Mouse (Mus musculus) midbrain, postnatal 0 days (tissue): ENCODE data around the gene Zfp526. TPM values are rescaled to one million over a fixed set of nuclear protein-coding genes. Genes with fewer than 3 reads are reported as not detected.

Experiments used
- ATAC-seq: fragments of 200-750 bp; cut with Nextera tagmentation; 2 replicates; pipeline ENCODE4 v1.8.0; 2017; ENCODE audit warnings: moderate number of reproducible peaks, mild to moderate bottlenecking, moderate TSS enrichment, moderate library complexity; ENCODE audit not compliant: low FRiP score
- DNase-seq: peaks from one replicate; pipeline ENCODE4 v3.0.0-alpha.2; 2015; ENCODE audit warnings: low spot score
- H3K27ac ChIP-seq: fragments of 300-500 bp; sonication (generic); 2 replicates; pipeline ENCODE4 v1.5.1; 2014; ENCODE audit warnings: low read depth, mild to moderate bottlenecking, low read length, mixed read lengths
- H3K27me3 ChIP-seq: fragments of 300-500 bp; sonication (generic); 2 replicates; pipeline ENCODE4 v1.6.1; 2014; ENCODE audit warnings: low read length, control low read depth, mixed read lengths; ENCODE audit not compliant: insufficient read depth
- H3K36me3 ChIP-seq: fragments of 300-500 bp; sonication (generic); 2 replicates; pipeline ENCODE4 v1.6.1; 2014; ENCODE audit warnings: low read length, control low read depth, mixed read lengths; ENCODE audit not compliant: insufficient read depth
- H3K4me1 ChIP-seq: fragments of 300-500 bp; sonication (generic); 2 replicates; pipeline ENCODE4 v1.6.1; 2014; ENCODE audit warnings: mild to moderate bottlenecking, control low read depth, antibody characterized with exemption, low read length, mixed read lengths; ENCODE audit not compliant: insufficient read depth
- H3K4me2 ChIP-seq: fragments of 300-500 bp; sonication (generic); 2 replicates; pipeline ENCODE4 v1.6.1; 2014; ENCODE audit warnings: low read depth, mild to moderate bottlenecking, low read length, mixed read lengths; ENCODE audit not compliant: poor library complexity, severe bottlenecking
- H3K4me3 ChIP-seq: fragments of 300-500 bp; sonication (generic); 2 replicates; pipeline ENCODE4 v1.5.1; 2014; ENCODE audit warnings: low read depth, mild to moderate bottlenecking, low read length, moderate library complexity
- H3K9ac ChIP-seq: fragments of 300-500 bp; sonication (generic); replicated peaks from 2 replicates; pipeline ENCODE4 v1.6.1; 2014; ENCODE audit warnings: mild to moderate bottlenecking, low read length, moderate library complexity, mixed read lengths; ENCODE audit not compliant: poor library complexity, severe bottlenecking
- H3K9me3 ChIP-seq: fragments of 300-500 bp; sonication (generic); 2 replicates; pipeline ENCODE4 v1.6.1; 2016; ENCODE audit warnings: low read length, control low read depth
- CTCF ChIP-seq: IDR thresholded peaks from 2 replicates; pipeline ENCODE4 v1.5.1; 2016; ENCODE audit warnings: antibody characterized with exemption, mild to moderate bottlenecking
- WGBS: fragments of 180-500 bp; shearing (Covaris S2); extraction: QIAGEN DNeasy Blood & Tissue Kit; methylation state at CpG from one replicate; pipeline ENCODE4 v1.1.7; 2014; 5-methylcytosine and 5-hydroxymethylcytosine counted together
- polyA plus RNA-seq: library from polyadenylated mRNA; unstranded; fragments of >200 nt; fragmentation: Nextera tagmentation; extraction: Ambion mirVana; gene quantifications from 2 replicates; pipeline ENCODE4 v1.2.1, GENCODE M21; 2015
- total RNA-seq: library from RNA; depleted of rRNA; stranded (reverse); fragments of >200 nt; gene quantifications from 2 replicates; pipeline ENCODE4 v1.2.3, GENCODE M21; 2014

The Zfp526 gene
- total and polyA plus RNA-seq, 2 experiments from 2014 or later: 0.94 to 9.5 TPM

- H3K4me1 ChIP-seq: peaks cover 12% of the 10 kb centered on the region
- H3K4me3 ChIP-seq: peak within 1 kb of the TSS; percentile 77
- under 1% methylated on average over 34 of the region's 56 CpGs for WGBS
- DNase-seq: peak; percentile 93
- H3K9me3 ChIP-seq: no peaks in the 10 kb centered on the region
- peaks cover 4% of the 10 kb centered on the region; the same call in 1 of the 2 replicates for H3K27me3 ChIP-seq
- peak within 1 kb of the TSS; percentile 95 for H3K9ac ChIP-seq
- peak within 1 kb of the TSS; percentile 66 for H3K4me2 ChIP-seq
- peak within 1 kb of the TSS; percentile 99 for H3K27ac ChIP-seq
- TF ChIP-seq CTCF: peak; percentile 67
- H3K36me3 ChIP-seq: no peaks in the 10 kb centered on the region
- peak; percentile 92 for ATAC-seq
Observed at GRCm38 (mm10) chr7:25179606-25180161, 41.5 kb upstream of the Zfp526 start, which contains the start of gene Pou2f2. Gene Pou2f2, minus strand, starts transcription at chr7:25179726.

GRCm38 (mm10) chr7:25180512-25180911, 40.7 kb upstream of the Zfp526 start:
- DNase-seq (no peak), ATAC-seq (no peak)
- Histone ChIP-seq H3K4me1 (peaks cover 8% of the 10 kb centered on the region), H3K36me3 (no peaks in the 10 kb centered on the region), H3K4me2 (peak overlapping the region; percentile 66), H3K27me3 (peaks cover 4% of the 10 kb centered on the region; the same call in 1 of the 2 replicates), H3K9me3 (no peaks in the 10 kb centered on the region), H3K4me3 (peak overlapping the region; percentile 77), H3K27ac (peak overlapping the region; percentile 99), H3K9ac (0 out of 2 replicates have a peak overlapping the region, but pooled peaks have one; percentile 95)
- TF ChIP-seq CTCF: no peak
- WGBS: 9% methylated on average over 6 of the region's 6 CpGs

- Histone ChIP-seq H3K36me3 (no peaks in the 10 kb centered on the region), H3K9me3 (no peaks in the 10 kb centered on the region), H3K27ac (no peak overlapping the region), H3K4me2 (peak overlapping the region; percentile 66), H3K9ac (no peak overlapping the region), H3K4me3 (peak overlapping the region; percentile 30), H3K27me3 (peaks cover 4% of the 10 kb centered on the region; the same call in 1 of the 2 replicates), H3K4me1 (peaks cover 6% of the 10 kb centered on the region)
- WGBS: under 1% methylated on average over 15 of the region's 15 CpGs
- peak; percentile 71 for TF ChIP-seq CTCF
- no peak for ATAC-seq
- DNase-seq: peak; percentile 28
Observed at GRCm38 (mm10) chr7:25181331-25181790, 39.9 kb upstream of the Zfp526 start.

- WGBS: 5% methylated on average over 21 of the region's 21 CpGs
- peaks cover 4% of the 10 kb centered on the region; the same call in 1 of the 2 replicates for H3K27me3 ChIP-seq
- no peak overlapping the region for H3K27ac ChIP-seq
- H3K9ac ChIP-seq: peak overlapping the region; percentile 36
- H3K4me2 ChIP-seq: peak overlapping the region; percentile 66
- H3K4me1 ChIP-seq: peaks cover 6% of the 10 kb centered on the region
- no peaks in the 10 kb centered on the region for H3K36me3 ChIP-seq
- TF ChIP-seq CTCF: no peak
- ATAC-seq (no peak), DNase-seq (peak; percentile 39)
- peak overlapping the region; percentile 30 for H3K4me3 ChIP-seq
- H3K9me3 ChIP-seq: no peaks in the 10 kb centered on the region
Observed at GRCm38 (mm10) chr7:25181814-25182213, 39.4 kb upstream of the Zfp526 start.

GRCm38 (mm10) chr7:25184091-25184490, 37.1 kb upstream of the Zfp526 start:
- no peak overlapping the region for H3K27ac ChIP-seq
- H3K4me2 ChIP-seq: no peak overlapping the region
- no peak overlapping the region for H3K9ac ChIP-seq
- WGBS: 84% methylated on average over 6 of the region's 6 CpGs
- H3K4me1 ChIP-seq: no peaks in the 10 kb centered on the region
- no peaks in the 10 kb centered on the region for H3K9me3 ChIP-seq
- no peak for ATAC-seq
- no peak for DNase-seq
- peaks cover 4% of the 10 kb centered on the region; the same call in 1 of the 2 replicates for H3K27me3 ChIP-seq
- H3K4me3 ChIP-seq: no peak overlapping the region
- H3K36me3 ChIP-seq: no peaks in the 10 kb centered on the region
- no peak for TF ChIP-seq CTCF
